Mouse (Mus musculus) embryonic stem cell, embryonic (primary cell): Measurements from ENCODE around the gene Cpa4.

Experiments used
- CTCF ChIA-PET, 4 experiments: fragments of 300-600 bp in 2 of 4; fragments of 350-600 bp in 2 of 4; sonication (Branson Sonifier 250); formaldehyde crosslinking; loops; one replicate each; lab custom pipeline; 2022; ENCODE audit warnings: inconsistent platforms in 2 of 4; lab: Charles Lee
- POLR2A ChIA-PET, 4 experiments: fragments of 300-600 bp in 2 of 4; fragments of 350-600 bp in 2 of 4; sonication (Branson Sonifier 250); formaldehyde crosslinking; loops; one replicate each; lab custom pipeline; 2022; ENCODE audit warnings: antibody characterized with exemption in 4 of 4, inconsistent platforms in 1 of 4; lab: Charles Lee

The Cpa4 gene

GRCm38 (mm10) chr6:30628152-30628551 is 60.0 kb downstream of the Cpa4 start:
- POLR2A ChIA-PET = interaction anchor here in 1 of 4 experiments (1.4 kb wide), 1 partner anchor 11 kb away, joined by 5 read pairs; no protein-coding TSS in a partner anchor
- CTCF ChIA-PET = no interaction called here

- POLR2A ChIA-PET = interaction anchor here in 1 of 4 experiments (1.3 to 1.6 kb wide), 2 partner anchors 9 to 13 kb away, joined by 6 to 7 read pairs; no protein-coding TSS in a partner anchor
- CTCF ChIA-PET = no interaction called here
Observed at GRCm38 (mm10) chr6:30629989-30630388, 61.8 kb downstream of the Cpa4 start.

- CTCF ChIA-PET = interaction anchor here in 1 of 4 experiments (0.6 kb wide), 1 partner anchor 81 kb away, joined by 5 read pairs; no protein-coding TSS in a partner anchor
- POLR2A ChIA-PET = interaction anchor here in 1 of 4 experiments (0.7 to 1.0 kb wide), 2 partner anchors 24 to 31 kb away, joined by 3 read pairs; no protein-coding TSS in a partner anchor
Observed at GRCm38 (mm10) chr6:30635361-30635862, 67.2 kb downstream of the Cpa4 start.

- POLR2A ChIA-PET = interaction anchor here in 1 of 4 experiments (0.6 to 0.7 kb wide), 2 partner anchors 32 to 970 kb away, joined by 3 read pairs; no protein-coding TSS in a partner anchor
- CTCF ChIA-PET = interaction anchor here in 1 of 4 experiments (0.7 kb wide), 1 partner anchor 301 kb away, joined by 3 read pairs; no protein-coding TSS in a partner anchor
Observed at GRCm38 (mm10) chr6:30636186-30636842, 68.1 kb downstream of the Cpa4 start.

GRCm38 (mm10) chr6:30638674-30639268 is 70.6 kb downstream of the Cpa4 start, which contains the start of gene Cpa1:
TSS of gene Cpa1 (plus strand) at chr6:30639218.
- ChIA-PET CTCF (no interaction called here), POLR2A (no interaction called here)
